Mouse (Mus musculus) heart, adult 2 months (tissue): ENCODE measurements around the gene H2-DMb1.

ENCODE experiments used
- CTCF ChIP-seq: fragments of 200-600 bp; IDR thresholded peaks from 2 replicates; pipeline ENCODE4 v1.8.1; 2022; ENCODE audit warnings: antibody characterized with exemption, mild to moderate bottlenecking, moderate library complexity
- EP300 ChIP-seq: fragments of 200-500 bp; IDR thresholded peaks from 2 replicates; pipeline ENCODE4 v1.6.1; 2011; ENCODE audit warnings: low read depth, low read length, control low read depth; ENCODE audit not compliant: insufficient read depth
- POLR2A ChIP-seq: fragments of 200-500 bp; IDR thresholded peaks from 2 replicates; pipeline ENCODE4 v1.6.1; 2011; ENCODE audit warnings: mild to moderate bottlenecking, low read depth, low read length, control low read depth; ENCODE audit not compliant: insufficient read depth

DNA sequence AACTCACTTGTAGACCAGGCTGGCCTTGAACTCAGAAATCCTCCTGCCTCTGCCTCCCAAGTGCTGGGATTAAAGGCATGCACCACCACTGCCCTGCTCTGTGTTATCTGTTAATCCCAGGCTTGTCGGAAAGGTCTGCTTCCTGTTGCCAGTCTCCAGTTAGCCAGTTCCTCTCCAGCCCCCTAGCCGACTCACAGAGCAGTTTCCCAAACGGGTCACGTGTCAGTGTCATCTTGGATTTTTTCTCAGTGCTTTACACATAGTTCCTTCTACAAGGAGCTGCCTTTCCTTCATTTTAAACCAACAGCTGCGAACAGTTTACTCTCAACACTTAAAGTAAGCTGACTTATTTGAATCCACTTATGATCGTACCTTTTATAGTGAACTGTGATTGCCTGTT lies 28.2 kb upstream of the H2-DMb1 start:
- TF ChIP-seq CTCF, result no peak
- no peak for TF ChIP-seq POLR2A
- no peak for TF ChIP-seq EP300
